In the genomic region with DNA sequence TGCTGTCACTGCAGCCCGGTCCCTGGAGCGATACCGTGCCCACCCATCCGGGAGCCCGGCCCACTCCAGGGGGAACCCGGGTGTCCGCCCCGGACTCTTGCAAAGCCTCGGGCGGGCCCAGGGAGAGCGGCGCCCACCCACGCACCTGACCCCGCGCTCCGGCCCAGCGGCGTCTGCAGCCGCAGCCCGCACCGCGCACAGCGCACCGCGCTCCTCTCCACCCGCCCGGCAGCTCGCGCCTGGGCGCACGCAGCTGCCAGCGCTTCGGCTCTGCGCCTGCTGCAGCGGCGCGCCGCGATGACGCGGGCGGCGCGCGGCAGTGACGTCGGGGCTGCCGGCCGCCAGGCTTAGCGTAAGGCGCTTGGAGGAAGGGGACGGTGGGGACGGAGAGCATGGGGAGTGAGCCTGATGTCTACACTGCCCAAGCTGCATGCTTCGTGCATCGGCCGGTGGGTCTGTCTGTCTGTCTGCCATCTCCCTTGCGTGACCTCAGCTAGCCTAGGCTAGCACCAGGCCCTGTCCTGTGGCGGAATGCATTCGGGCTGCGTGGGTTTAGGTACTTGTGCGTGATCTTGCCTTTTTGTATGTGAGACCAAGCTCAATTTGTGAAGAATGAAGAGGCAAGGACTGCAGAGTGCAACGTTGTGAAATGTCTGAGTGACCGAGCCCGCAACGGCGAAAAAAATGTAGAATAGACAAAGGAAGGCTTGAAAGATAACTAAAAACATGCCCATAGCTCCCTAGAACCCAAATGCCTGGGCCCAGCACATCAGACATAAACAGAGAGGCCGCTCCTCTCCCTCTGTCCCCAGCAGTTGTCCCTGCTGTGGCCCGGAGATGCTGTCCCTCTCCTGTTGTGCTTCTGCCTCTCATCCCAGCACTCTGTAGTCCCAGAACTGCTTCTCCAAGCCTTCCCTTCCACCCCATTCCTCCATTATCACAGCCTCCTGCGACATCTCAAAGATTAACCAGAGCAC, we compare ENCODE assay signal across 8 mouse cellular contexts. TPM values are rescaled to one million over a fixed set of nuclear protein-coding genes. Genes with fewer than 3 reads are reported as not detected.
DNase-seq lines count a peak whose midpoint lies in the region; ATAC-seq lines count a peak whose summit lies in the region.

No protein-coding gene starts in this region.

- WGBS in intestine, embryonic 15.5 days: 1% methylated on average over 69 of the region's 69 CpGs

- no peaks in the 10 kb centered on the region for H3K27me3 ChIP-seq in intestine, embryonic 15.5 days (replicated peaks)

- H3K36me3 ChIP-seq in intestine, embryonic 15.5 days: 0 out of 2 replicates have a peak, but pooled peaks cover 3% of the 10 kb centered on the region

- peak overlapping the region; percentile 89 for H3K4me2 ChIP-seq in intestine, embryonic 15.5 days (replicated peaks)

- intact Hi-C loops in gastrocnemius, postnatal 36 days (cut with DNase I): loop anchor here (5.0 kb wide), 1 partner anchor 93 kb away; no protein-coding TSS in a partner anchor
- intact Hi-C loops in left cerebral cortex, postnatal 25 days (cut with DNase I): loop anchor here (2.0 to 10.0 kb wide), 2 partner anchors 99 to 215 kb away; a partner anchor contains a TSS

- peak overlapping the region; percentile 79 for H3K9ac ChIP-seq in intestine, embryonic 15.5 days

- ATAC-seq in intestine, embryonic 15.5 days: peak; percentile 91

- peak overlapping the region; percentile 84 for H3K4me3 ChIP-seq in intestine, embryonic 15.5 days (replicated peaks)

- no peaks in the 10 kb centered on the region for H3K9me3 ChIP-seq in intestine, embryonic 15.5 days

- peaks cover 12% of the 10 kb centered on the region for H3K4me1 ChIP-seq in intestine, embryonic 15.5 days (replicated peaks)

- DNase-seq in adrenal gland, adult 2 months: peak; percentile 90
- DNase-seq in embryo, embryonic 11 days: peak; percentile 91
- peak; percentile 53 to 80 for DNase-seq in gastrocnemius, postnatal 36 days
- peak; percentile 87 to 89 for DNase-seq in left cerebral cortex, postnatal 25 days (ENCODE audit: low spot score in 2 of 2)
- DNase-seq in mesoderm, embryonic 11.5 days (ENCODE audit: low read depth, low spot score): peak; percentile 96
- peak; percentile 88 for DNase-seq in right cerebral cortex, postnatal 25 days
- peak; percentile 84 for DNase-seq in yolk sac, embryonic 10.5 days (ENCODE audit: low spot score)

- H3K27ac ChIP-seq in intestine, embryonic 15.5 days: peak overlapping the region; percentile 78

RNA-seq across cellular contexts. Expression of a gene that starts 27.6 kb away (rescaled TPM):
- total RNA-seq in adrenal gland, adult 2 months (2021): 100 to 1,000 TPM; 199 to 552 TPM
- 134 and 233 TPM in 2 replicates for polyA plus RNA-seq in adrenal gland, adult 2 months (2012; rRNA removed)
- total RNA-seq in gastrocnemius, postnatal 36 days (2021): 100 to 1,000 TPM in 1 of 2 experiments, 10 to 100 TPM in 1; 89.3 to 133 TPM
- polyA plus RNA-seq in intestine, embryonic 15.5 days (2015; fragmentation: Nextera tagmentation; extraction: Ambion mirVana): 23.5 and 24.5 TPM in 2 replicates
- 10 to 100 TPM; 47.2 to 52.6 TPM for total RNA-seq in left cerebral cortex, postnatal 25 days (2021)

Comparison
In these comparisons a context has a peak if more than half of its experiments do, and no peak if none do; other contexts are left out.
1. Peak in every context shown above with its lines: DNase-seq, ATAC-seq, H3K4me3 ChIP-seq and H3K27ac ChIP-seq.